Mouse (Mus musculus): ENCODE data around the gene Zfp704. TPM values are rescaled to one million over a fixed set of nuclear protein-coding genes. Genes with fewer than 3 reads are reported as not detected.

The Zfp704 gene
- polyA plus RNA-seq, 3 experiments from 2014 or later, result 0.33 to 2.2 (median 2.1) TPM

DNA sequence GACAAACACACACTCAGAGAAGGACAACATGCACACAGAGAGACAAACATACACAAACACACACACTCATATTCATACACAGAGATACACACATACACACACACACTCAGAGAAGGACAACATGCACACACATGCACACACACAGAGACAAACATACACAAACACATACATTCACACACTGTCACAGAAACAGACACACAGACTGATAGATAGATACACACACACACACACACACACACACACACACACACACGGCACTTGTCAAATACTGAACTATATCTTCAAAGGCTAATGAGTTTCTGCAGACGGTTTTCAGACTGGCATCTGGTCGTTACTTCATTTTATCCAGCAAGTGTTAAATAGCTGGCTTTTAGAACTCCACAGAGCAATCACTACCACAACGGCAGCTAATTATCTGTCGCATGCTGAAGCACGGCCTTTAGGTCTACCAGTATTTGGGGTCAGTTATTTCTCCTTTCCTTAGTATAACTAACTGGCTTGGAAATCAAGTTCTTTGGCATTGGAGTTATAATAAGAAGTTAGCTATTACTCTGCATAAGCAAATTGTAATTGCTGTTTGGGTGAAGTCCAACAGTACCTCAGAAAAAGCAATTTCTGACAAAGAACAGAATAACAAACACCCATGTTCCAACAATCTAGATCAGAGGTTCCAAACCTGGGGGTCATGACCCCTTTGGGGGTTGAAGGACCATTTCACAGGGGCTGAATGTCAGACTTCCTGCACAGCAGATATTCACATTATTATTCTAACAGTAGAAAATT, 51.9 kb downstream of the Zfp704 start:
- no peak for ATAC-seq

DNA sequence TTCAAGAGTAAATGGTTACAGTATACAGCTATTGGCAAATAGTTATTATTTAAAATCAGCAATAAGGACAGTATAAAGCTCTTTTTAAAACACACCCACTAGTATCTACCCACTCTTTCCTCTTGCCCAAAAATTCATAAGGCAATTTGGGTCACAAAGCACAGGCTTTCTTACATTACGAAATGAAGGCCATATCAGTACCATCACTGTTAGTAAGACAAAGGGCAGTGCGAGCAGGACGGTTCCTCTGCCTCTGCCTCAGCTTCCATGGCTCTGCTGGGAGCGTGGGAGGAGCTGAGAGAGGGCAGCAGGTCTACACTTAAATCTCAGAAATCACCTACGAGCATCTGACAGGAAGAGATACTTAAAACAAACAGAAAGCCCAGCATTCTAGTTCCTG, 53.7 kb downstream of the Zfp704 start:
- ATAC-seq, result no peak

DNA sequence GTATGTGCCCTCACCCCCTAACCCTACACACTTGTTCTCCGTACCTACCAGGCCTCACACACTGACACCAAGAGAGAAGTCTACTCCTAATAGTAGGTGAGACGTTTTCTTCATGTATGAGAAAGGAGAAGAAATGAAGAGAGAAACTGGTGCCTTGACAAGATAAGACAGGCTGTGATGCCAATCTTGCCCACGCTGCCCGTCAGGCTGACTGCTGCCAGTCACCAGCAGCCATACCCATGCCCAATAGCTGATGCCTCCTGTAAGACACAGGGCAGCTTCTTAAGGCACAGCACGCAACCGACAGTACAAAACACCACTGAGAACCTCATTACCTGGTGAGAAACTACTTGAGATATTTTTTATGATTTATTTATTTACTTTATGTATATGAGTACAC, 55.0 kb downstream of the Zfp704 start:
- ATAC-seq, result no peak

DNA sequence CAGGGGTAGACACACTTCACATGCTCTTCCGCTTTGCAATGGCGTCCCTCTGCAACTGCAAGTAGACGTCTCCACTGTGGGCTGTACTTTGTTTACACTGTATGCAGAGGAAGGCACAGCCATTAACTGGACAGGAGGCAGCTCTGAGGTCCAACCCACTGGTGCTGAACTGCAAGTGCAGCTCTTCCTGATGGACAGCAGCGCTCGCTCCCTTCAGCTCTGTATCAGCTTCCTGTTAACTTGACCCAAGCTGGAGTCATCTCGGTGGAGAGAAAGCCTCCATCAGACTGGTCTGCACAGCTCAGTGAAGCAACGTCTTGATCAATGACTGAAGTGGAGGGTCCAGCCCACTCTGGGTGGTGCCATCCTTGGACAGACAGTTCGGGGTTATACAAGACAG, 57.6 kb downstream of the Zfp704 start:
- ATAC-seq, result no peak

DNA sequence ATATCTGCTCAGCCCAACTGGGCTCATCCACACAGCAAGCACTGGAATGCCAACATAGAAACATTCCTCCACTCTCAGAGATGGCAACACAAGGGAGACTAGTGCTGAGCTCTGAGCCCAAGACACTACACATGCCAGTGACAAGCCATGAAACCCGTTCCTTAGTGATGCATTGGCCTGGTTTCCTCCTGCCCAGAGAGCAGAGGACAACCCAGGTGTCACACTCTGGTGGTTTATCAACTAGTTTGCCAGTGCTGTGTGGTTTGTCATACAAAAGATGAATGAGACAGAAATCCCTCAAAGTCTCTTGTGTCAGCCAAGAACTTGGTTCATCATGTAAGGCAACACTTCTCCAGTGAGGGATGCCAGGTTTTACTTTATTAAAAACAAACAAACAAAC, 59.0 kb downstream of the Zfp704 start:
- no peak for ATAC-seq

GRCm38 (mm10) chr3:9549815-9550214, 60.1 kb downstream of the Zfp704 start:
- ATAC-seq, result peak; percentile 88

DNA sequence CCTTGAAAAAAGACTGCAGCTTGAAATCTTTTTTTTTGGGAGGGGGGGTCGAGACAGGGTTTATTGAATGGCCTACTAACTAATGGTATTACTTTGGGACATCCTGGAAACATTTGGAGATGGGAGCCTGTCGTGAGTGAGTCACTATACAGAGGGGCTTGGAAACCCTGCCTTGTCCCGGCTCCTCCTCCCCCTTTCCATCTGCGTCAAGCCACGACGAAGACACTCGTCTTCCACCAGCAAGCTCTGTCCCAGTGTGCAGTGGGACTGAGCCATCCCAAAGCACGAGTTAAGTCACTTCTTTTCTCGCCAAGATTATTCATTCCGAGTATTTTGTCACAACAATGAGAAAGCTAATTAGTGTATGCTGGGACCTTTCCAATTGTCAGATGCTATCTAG, 61.7 kb downstream of the Zfp704 start:
- ATAC-seq, result no peak

DNA sequence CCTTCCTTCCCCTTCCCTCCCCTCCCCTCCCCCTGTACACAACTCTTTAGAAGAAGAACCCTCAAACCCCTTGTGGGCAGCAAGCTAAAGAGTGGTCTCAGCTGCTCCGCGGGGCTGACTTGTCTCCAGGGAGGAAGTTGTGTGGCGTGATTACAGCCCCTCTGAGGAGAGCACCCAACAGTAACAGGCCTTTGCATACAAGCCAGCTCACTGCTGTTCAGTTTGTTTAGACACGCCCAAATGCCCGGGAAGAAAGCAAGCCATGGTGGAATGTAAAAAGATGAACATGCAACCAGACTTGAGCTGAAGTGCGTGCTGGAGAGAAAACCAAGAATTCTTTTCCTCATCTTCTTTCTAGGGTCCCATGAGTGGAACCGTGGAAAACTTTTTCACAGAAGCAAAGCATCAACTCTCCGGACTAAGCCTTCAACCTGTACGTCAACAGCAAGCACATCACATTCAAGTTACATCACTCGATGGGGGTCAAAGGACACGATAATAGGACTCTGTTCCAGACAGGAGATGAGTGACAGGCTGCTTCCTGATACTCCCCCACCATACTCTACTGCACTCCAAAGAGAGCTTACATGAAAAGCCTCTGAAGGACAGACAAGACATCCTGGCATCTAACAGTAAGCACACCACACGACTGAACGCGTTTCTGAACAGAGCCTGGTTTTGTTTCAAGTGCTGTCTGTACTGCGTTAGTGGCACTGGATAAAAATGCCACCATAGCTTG, 62.8 kb downstream of the Zfp704 start:
- ATAC-seq, result no peak

- ATAC-seq, result no peak
Observed at GRCm38 (mm10) chr3:9544421-9544820, 65.5 kb downstream of the Zfp704 start.

- no peak for ATAC-seq
Observed at GRCm38 (mm10) chr3:9543916-9544315, 66.0 kb downstream of the Zfp704 start.

GRCm38 (mm10) chr3:9543463-9543862, 66.4 kb downstream of the Zfp704 start:
- ATAC-seq, result no peak

DNA sequence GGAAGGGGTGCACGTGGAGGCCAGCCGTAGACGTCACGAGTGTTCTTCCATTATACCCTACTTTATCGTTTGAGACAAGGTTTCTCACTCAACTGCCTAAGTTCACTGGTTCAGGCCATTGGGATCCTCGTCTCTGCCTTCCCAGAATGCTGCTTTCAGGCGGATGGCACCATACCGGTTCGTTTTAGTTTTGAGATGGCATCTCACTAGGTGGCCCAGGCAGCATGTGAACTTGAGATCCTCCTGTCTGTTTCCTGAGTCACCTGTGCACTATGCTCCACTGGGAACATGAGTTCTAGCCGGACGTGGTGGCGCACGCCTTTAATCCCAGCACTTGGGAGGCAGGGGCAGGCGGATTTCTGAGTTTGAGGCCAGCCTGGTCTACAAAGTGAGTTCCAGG, 68.3 kb downstream of the Zfp704 start:
- no peak for ATAC-seq

DNA sequence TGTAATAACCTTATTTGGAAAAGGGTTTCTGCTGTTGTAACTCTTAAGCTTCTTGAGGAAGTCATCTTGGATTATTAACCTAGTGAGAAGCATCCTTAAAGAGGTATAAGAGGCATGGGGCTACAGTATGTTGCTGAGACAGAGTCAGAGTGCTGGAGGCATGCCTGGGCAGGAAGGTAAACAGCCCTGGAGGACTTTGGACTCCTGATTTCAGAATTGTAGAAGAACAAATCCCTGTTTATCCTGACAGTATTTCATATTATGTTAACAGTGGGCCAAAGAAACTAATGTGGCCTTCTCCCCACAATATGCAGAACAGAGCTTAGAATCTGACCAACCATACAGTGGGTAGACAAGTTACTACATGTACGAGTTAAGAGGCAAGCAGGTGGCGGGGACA, 71.4 kb downstream of the Zfp704 start:
- no peak for ATAC-seq

DNA sequence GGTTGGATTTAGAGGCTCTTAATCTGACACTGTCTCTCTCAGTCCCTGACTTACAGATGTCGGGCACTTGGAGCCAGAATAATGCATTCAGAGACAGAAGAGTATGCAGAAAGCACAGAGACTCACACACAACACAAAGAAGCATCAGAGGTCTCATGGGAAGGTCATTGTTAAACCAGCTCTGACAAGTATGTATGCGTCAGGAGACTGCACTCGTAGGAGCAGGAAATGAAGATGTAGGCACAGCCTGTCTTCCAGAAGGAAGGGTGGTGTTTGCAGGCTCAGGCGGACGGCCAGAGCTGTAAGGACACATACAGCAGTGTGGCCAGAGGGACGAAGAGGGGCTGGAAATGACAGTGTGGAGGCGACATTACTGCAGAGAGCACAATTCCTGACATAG, 72.0 kb downstream of the Zfp704 start:
- ATAC-seq, result no peak

- ATAC-seq, result no peak
Observed at GRCm38 (mm10) chr3:9530097-9530780, 79.6 kb downstream of the Zfp704 start.

DNA sequence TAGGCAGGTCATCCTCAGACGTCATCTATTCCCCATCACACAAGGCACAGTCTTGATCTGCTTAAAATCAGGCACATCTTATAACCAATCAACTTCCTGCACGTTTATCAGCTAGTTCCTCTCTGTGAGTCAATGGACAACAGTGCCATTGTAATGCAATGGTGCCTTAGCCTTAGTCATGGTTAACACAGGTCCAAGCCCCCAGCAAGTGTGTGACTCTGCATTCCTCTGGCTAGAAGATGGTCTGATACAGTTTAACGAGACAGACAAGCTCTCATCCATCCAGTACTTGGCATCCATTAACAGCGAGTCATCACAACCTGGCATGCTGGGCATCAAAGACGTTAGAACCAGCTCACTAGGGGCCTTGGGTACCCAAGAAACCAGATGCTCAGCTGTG, 85.5 kb downstream of the Zfp704 start:
- no peak for ATAC-seq

GRCm38 (mm10) chr3:9523081-9523932, 86.6 kb downstream of the Zfp704 start:
- ATAC-seq, result no peak

- ATAC-seq, result no peak
Observed at GRCm38 (mm10) chr3:9522009-9522408, 87.9 kb downstream of the Zfp704 start.

DNA sequence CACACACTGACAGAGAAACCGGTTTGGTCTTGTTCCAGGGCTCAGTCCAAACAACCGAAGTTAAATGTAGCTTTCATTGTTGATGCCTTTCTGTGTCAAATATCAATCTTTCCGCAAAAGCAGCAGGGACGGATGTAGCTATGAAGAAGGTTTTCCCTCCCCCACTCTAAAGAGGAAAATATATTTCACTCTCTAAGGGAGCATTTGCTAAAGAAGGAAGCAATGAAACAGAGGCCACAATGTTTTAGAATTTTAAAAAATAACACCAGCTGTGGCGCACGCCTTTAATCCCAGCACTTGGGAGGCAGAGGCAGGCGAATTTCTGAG, 89.2 kb downstream of the Zfp704 start:
- no peak for ATAC-seq

GRCm38 (mm10) chr3:9520051-9520727, 89.7 kb downstream of the Zfp704 start:
- peak; percentile 66 for ATAC-seq

DNA sequence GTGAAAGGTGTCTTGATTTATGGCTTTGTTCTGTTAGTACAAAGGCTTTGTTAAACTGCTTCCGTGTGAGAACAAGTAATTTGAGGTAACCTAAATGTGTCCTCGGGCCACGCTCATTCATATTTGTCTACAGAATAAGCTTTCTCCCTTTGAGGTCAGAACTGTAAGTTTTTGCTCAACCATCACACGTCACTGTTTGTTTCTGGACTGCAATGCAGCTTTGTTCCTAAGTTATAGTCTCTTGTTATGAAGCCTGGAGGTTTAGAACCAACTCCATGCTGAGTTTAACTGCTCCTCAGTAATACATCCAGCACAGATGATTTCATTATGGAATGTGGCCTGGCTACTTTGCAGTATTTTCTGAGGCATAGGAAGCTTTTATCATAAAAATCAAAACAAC, 90.4 kb downstream of the Zfp704 start:
- ATAC-seq, result no peak

GRCm38 (mm10) chr3:9518936-9519335, 90.9 kb downstream of the Zfp704 start:
- no peak for ATAC-seq

Data from inflammation-experienced regulatory T-cells, adult 6 months (primary cell).